Mouse (Mus musculus) bone marrow, adult 2 months (tissue): ENCODE measurements around the gene Ctns.

Source experiments
- CTCF ChIP-seq: fragments of 200-500 bp; IDR thresholded peaks from 2 replicates; pipeline ENCODE4 v1.5.1; 2011; ENCODE audit warnings: low read length, control low read depth; ENCODE audit not compliant: control insufficient read depth, insufficient read depth
- POLR2A ChIP-seq: fragments of 200-500 bp; IDR thresholded peaks from 2 replicates; pipeline ENCODE4 v1.6.1; 2011; ENCODE audit warnings: low read depth, mild to moderate bottlenecking, control low read depth, low read length, borderline replicate concordance; ENCODE audit not compliant: control insufficient read depth

DNA sequence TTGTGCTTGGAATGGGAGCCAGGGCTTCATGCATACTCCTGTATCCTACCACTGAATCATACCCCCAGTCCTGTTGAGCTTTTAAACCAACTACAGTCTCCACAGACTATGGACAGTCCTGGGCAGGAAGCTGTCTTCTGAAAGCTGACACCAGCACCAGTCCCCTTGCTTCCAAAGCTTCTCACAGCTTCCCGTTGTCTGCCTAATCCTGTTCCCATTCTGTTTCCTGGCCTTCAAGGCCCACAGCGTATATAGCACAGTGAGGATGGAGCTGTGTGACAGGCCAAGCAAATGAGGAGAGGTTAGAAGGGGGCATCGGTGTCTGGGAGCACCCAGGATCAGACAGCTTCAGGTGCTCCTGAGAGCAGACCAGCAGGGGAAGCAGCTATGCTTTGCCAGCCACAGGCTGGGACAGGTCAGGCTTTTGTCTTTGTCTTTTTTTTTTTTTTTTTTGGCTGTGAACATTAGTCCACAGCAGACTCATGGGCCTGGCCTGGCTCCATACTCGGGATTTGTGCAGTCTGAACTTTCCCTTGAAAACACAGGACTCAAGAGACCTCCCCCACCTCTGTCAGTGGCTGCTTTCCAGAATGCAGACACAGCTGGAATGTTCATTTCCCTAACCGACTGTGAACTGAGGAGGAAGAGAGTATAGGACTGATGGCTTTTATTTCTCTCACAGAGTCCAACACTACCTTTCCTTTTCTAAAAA, 37.3 kb upstream of the Ctns start:
- TF ChIP-seq POLR2A (no peak), CTCF (no peak)
